Mouse (Mus musculus): ENCODE measurements around the gene Adam20. TPM values are rescaled to one million over a fixed set of nuclear protein-coding genes. Genes with fewer than 3 reads are reported as not detected.
"Not testable (repeated sequence)": the region's sequence is repeated elsewhere in the genome, so short reads cannot be mapped to it uniquely, and the experiment has no call there.

The Adam20 gene
- polyA plus RNA-seq (2015; fragmentation: Nextera tagmentation; extraction: Ambion mirVana), result not detected in 2 replicates

DNA sequence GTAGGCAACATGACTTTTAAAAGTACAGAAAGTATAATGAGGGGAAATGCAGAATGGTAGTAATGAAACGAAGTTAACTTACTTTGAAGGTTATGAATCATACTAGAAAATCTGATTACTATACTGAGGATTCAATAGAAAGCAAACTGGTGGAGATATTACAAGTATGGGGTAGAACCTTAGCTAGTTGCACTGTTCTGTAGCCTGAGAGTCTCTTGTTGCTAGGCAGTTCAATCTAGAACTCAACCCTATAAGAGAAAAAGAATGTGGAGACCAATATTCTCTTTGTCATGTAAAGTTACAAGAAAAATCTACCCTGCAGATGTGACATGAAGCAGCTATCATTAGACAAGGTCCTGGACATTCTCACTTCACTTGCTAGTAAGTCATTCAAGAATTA lies at the start of gene Adam20:
Adam20 (plus strand) TSS at position 301 of the 400 bp plus-strand sequence.
- H3K27ac ChIP-seq (ENCODE audit: low read length); H3K36me3 ChIP-seq (ENCODE audit: control insufficient read depth, insufficient read depth); H3K27me3 ChIP-seq (ENCODE audit: control insufficient read depth, insufficient read depth, low read length); ATAC-seq (replicated peaks; ENCODE audit: extremely low read depth, insufficient read depth, low FRiP score); H3K4me2 ChIP-seq (ENCODE audit: low read depth, low read length); H3K4me1 ChIP-seq (ENCODE audit: control insufficient read depth, insufficient read depth, low read length); H3K4me3 ChIP-seq (ENCODE audit: low read length); H3K9ac ChIP-seq (ENCODE audit: low read length); H3K9me3 ChIP-seq (replicated peaks; ENCODE audit: control insufficient read depth, low read length): not testable (repeated sequence)
- WGBS, result 65% methylated on average over 1 of the region's 1 CpGs

GRCm38 (mm10) chr8:40751908-40752307 lies 41.2 kb upstream of the Adam20 start, which contains the start of gene Adam25:
Adam25 (plus strand) TSS chr8:40752208.
- WGBS, result 46% methylated on average over 1 of the region's 1 CpGs
- H3K27me3 ChIP-seq (ENCODE audit: control insufficient read depth, insufficient read depth, low read length); H3K9me3 ChIP-seq (replicated peaks; ENCODE audit: control insufficient read depth, low read length); ATAC-seq (replicated peaks; ENCODE audit: extremely low read depth, insufficient read depth, low FRiP score); H3K4me1 ChIP-seq (ENCODE audit: control insufficient read depth, insufficient read depth, low read length); H3K4me2 ChIP-seq (ENCODE audit: low read depth, low read length); H3K27ac ChIP-seq (ENCODE audit: low read length); H3K4me3 ChIP-seq (ENCODE audit: low read length); H3K36me3 ChIP-seq (ENCODE audit: control insufficient read depth, insufficient read depth); H3K9ac ChIP-seq (ENCODE audit: low read length): not testable (repeated sequence)

- Histone ChIP-seq H3K36me3 (ENCODE audit: control insufficient read depth, insufficient read depth) (no peaks in the 10 kb centered on the region), H3K4me2 (ENCODE audit: low read depth, low read length) (no peak overlapping the region), H3K4me1 (ENCODE audit: control insufficient read depth, insufficient read depth, low read length) (no peaks in the 10 kb centered on the region), H3K4me3 (ENCODE audit: low read length) (no peak overlapping the region), H3K27ac (ENCODE audit: low read length) (no peak overlapping the region), H3K27me3 (ENCODE audit: control insufficient read depth, insufficient read depth, low read length) (no peaks in the 10 kb centered on the region), H3K9ac (ENCODE audit: low read length) (no peak overlapping the region), H3K9me3 (replicated peaks; ENCODE audit: control insufficient read depth, low read length) (no peaks in the 10 kb centered on the region)
- ATAC-seq (replicated peaks; ENCODE audit: extremely low read depth, insufficient read depth, low FRiP score), result no peak
Measured at GRCm38 (mm10) chr8:40783320-40783719, 9.8 kb upstream of the Adam20 start.

DNA sequence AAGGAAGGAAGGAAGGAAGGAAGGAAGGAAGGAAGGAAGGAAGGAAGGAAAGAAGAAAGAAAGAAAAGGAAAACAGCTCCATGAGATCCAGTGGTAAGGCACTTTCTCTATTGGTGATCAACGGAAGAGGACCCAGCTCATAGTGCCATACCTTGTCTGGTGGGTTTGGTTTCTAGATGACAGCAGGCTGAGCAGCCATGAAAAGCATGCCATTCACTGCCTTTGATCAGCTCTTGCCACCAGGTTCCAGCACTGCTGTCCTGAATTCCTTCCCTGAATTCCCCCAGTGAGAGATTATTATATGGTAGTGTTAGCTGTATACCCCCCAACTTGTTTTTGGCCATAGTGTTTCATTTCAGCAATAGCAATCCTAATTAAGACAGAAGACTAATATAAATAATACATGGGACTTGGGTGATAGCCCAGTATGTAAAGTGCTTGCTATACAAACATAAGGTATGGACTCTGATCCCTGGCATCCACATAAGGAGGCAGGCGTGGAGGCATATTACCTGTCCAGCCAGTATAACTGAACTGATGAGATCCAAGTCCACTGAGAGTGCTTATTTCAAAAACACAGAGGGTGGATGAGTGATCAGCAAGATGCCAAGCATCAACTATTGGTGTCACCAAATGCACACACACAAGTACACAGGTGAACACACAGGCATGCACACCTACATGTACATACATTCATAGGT lies 10.5 kb downstream of the Adam20 start:
- Histone ChIP-seq H3K4me1 (ENCODE audit: control insufficient read depth, insufficient read depth, low read length) (no peaks in the 10 kb centered on the region), H3K9me3 (replicated peaks; ENCODE audit: control insufficient read depth, low read length) (no peaks in the 10 kb centered on the region), H3K36me3 (ENCODE audit: control insufficient read depth, insufficient read depth) (no peaks in the 10 kb centered on the region), H3K27ac (ENCODE audit: low read length) (no peak overlapping the region), H3K9ac (ENCODE audit: low read length) (no peak overlapping the region), H3K27me3 (ENCODE audit: control insufficient read depth, insufficient read depth, low read length) (no peaks in the 10 kb centered on the region), H3K4me2 (ENCODE audit: low read depth, low read length) (no peak overlapping the region), H3K4me3 (ENCODE audit: low read length) (no peak overlapping the region)
- WGBS, result 78% methylated on average over 2 of the region's 2 CpGs
- no peak for ATAC-seq (replicated peaks; ENCODE audit: extremely low read depth, insufficient read depth, low FRiP score)

Other genes with a start within 250 kb of the Adam20 start
- not detected in 2 replicates for gene Adam24, start 118.2 kb upstream of the Adam20 start, polyA plus RNA-seq (2015; fragmentation: Nextera tagmentation; extraction: Ambion mirVana)
- gene Adam25, start 41.1 kb upstream of the Adam20 start, polyA plus RNA-seq (2015; fragmentation: Nextera tagmentation; extraction: Ambion mirVana), result not detected in 2 replicates
- gene Adam39, start 29.7 kb downstream of the Adam20 start, polyA plus RNA-seq (2015; fragmentation: Nextera tagmentation; extraction: Ambion mirVana), result not detected in 2 replicates